Mouse (Mus musculus) neural tube, embryonic 11.5 days (tissue): Measurements from ENCODE around the gene Lpp. TPM values are rescaled to one million over a fixed set of nuclear protein-coding genes. Genes with fewer than 3 reads are reported as not detected.

ENCODE experiments used
- ATAC-seq: fragments of 200-750 bp; cut with Nextera tagmentation; 2 replicates; pipeline ENCODE4 v1.8.0; 2017; ENCODE audit warnings: moderate number of reproducible peaks, mild to moderate bottlenecking, moderate TSS enrichment, moderate library complexity; ENCODE audit not compliant: insufficient read depth, low FRiP score, low TSS enrichment
- DNase-seq: peaks from one replicate; pipeline ENCODE4 v3.0.0-alpha.2; 2015; ENCODE audit warnings: low spot score
- H3K27ac ChIP-seq: fragments of 300-500 bp; sonication (generic); 2 replicates; pipeline ENCODE4 v1.5.1; 2014; ENCODE audit warnings: low read depth, mild to moderate bottlenecking, low read length
- H3K27me3 ChIP-seq: fragments of 300-500 bp; sonication (generic); 2 replicates; pipeline ENCODE4 v1.6.1; 2014; ENCODE audit warnings: mild to moderate bottlenecking, low read length, mixed read lengths; ENCODE audit not compliant: control insufficient read depth, insufficient read depth
- H3K36me3 ChIP-seq: fragments of 300-500 bp; sonication (generic); 2 replicates; pipeline ENCODE4 v1.6.1; 2014; ENCODE audit warnings: mild to moderate bottlenecking, low read length, moderate library complexity, mixed read lengths; ENCODE audit not compliant: control insufficient read depth, insufficient read depth
- H3K4me1 ChIP-seq: fragments of 300-500 bp; sonication (generic); 2 replicates; pipeline ENCODE4 v1.6.1; 2014; ENCODE audit warnings: low read length, mixed read lengths; ENCODE audit not compliant: control insufficient read depth, insufficient read depth
- H3K4me2 ChIP-seq: fragments of 300-500 bp; sonication (generic); 2 replicates; pipeline ENCODE4 v1.6.1; 2014; ENCODE audit warnings: low read depth, mild to moderate bottlenecking, moderate library complexity
- H3K4me3 ChIP-seq: fragments of 300-500 bp; sonication (generic); 2 replicates; pipeline ENCODE4 v1.5.1; 2014; ENCODE audit warnings: low read depth, low read length
- H3K9ac ChIP-seq: fragments of 300-500 bp; sonication (generic); 2 replicates; pipeline ENCODE4 v1.6.1; 2014; ENCODE audit warnings: mild to moderate bottlenecking, low read length
- H3K9me3 ChIP-seq: fragments of 300-500 bp; sonication (generic); 2 replicates; pipeline ENCODE4 v1.6.1; 2016; ENCODE audit warnings: low read length; ENCODE audit not compliant: control insufficient read depth
- WGBS: fragments of 180-500 bp; shearing (Covaris S2); extraction: QIAGEN DNeasy Blood & Tissue Kit; methylation state at CpG from one replicate; pipeline ENCODE4 v1.1.7; 2014; 5-methylcytosine and 5-hydroxymethylcytosine counted together
- polyA plus RNA-seq: library from polyadenylated mRNA; unstranded; fragments of >200 nt; fragmentation: Nextera tagmentation; extraction: Ambion mirVana; gene quantifications from 2 replicates; pipeline ENCODE4 v1.2.1, GENCODE M21; 2014

Lpp gene
- polyA plus RNA-seq, 1 experiment from 2014 or later: 21.7 TPM

DNA sequence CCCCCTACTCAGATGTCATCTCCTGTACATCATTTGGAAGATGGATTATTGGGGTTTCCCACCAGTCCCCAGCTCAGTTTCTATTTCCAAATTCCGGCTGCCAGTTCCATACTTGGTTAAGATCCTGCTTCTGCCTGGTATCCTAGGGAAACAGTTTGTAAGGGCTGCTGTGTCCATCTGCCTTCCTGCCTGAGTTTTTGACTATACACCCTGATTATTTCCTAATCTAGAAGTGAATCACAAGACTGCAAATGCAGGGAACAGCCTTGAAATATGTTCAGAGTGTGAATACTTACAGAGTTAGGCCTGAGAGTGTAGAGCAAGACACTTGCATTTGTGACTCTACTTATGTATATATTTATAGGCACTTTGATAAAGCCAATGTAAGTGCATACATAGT lies 429.6 kb downstream of the Lpp start:
- Histone ChIP-seq H3K27ac (no peak overlapping the region), H3K4me1 (no peaks in the 10 kb centered on the region), H3K9me3 (no peaks in the 10 kb centered on the region), H3K4me2 (no peak overlapping the region), H3K36me3 (no peaks in the 10 kb centered on the region), H3K4me3 (no peak overlapping the region), H3K27me3 (no peaks in the 10 kb centered on the region), H3K9ac (no peak overlapping the region)
- WGBS: 77% methylated on average over 1 of the region's 1 CpGs
- ATAC-seq (no peak), DNase-seq (no peak)

DNA sequence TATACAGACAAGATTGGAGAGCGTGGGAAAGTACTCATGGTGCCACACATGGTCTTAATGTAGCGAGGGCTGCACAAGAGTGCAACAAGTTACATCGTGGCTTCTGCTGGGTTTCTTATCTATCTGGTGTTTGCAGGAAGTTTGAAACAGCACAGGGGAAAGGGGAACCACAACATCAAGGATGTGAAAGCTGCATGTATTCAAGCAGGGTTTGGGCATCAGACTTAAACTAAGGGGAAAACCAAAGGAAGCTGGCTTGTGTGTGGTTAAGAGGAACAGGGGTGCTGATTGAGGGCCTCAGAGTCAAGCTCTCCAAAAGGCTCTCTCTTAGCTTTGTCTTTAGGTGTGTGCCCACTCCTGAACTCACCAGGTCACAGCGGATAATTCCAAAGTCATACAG lies 433.1 kb downstream of the Lpp start:
- H3K27ac ChIP-seq: no peak overlapping the region
- H3K4me3 ChIP-seq: no peak overlapping the region
- H3K4me2 ChIP-seq: no peak overlapping the region
- H3K36me3 ChIP-seq: no peaks in the 10 kb centered on the region
- WGBS: 92% methylated on average over 4 of the region's 4 CpGs
- H3K9ac ChIP-seq: no peak overlapping the region
- H3K9me3 ChIP-seq: no peaks in the 10 kb centered on the region
- DNase-seq: no peak
- no peaks in the 10 kb centered on the region for H3K4me1 ChIP-seq
- ATAC-seq: no peak
- no peaks in the 10 kb centered on the region for H3K27me3 ChIP-seq

DNA sequence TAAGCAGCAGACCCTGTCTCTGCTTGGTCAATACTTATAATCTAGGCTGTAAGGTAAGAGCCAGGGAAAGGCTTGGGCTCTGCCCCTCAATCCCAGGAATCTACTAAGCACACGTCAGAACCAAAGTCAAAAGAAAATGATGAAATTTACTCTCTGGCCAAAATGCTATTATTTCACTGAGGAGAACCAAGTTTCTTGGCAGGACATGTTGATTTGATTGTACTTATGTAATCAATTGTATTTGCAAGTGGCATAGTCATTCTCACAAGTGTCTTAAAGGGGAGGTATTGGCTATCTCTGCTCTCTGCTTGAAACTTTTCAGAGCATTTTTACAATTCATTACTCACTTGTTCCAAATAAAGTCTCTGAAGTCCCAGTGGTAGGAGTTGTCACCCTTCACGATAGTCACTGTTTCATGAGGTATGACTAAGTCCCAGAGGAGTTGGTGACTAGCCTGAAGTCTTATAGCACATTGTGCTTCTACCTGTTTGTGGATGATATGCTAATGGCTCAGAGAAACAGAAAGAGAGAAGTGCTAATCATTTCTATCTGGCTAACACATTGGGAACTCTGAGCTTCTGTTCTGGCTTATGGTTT lies 435.0 kb downstream of the Lpp start:
- whole genome bisulfite sequencing: 86% methylated on average over 2 of the region's 2 CpGs

DNA sequence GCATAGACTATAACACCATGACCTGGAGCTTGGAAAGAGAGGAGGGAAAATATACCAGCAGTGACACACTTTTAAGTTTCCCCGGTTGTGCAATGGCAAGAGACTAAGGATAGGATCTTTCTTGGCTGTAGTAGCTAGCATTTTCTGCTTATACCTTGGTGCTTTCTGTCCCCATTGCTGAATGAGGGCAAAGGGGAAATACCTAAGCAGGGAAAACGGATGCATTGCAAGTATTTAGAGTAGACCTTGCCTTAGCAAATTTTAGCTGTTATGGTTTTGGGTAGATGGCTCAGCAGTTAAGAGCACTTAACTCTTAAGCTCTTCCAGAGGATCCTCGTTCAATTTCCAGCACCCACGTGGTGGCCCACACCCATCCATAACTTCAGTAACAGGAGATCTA lies 436.6 kb downstream of the Lpp start:
- Histone ChIP-seq H3K27ac (no peak overlapping the region), H3K27me3 (no peaks in the 10 kb centered on the region), H3K4me1 (no peaks in the 10 kb centered on the region), H3K4me3 (no peak overlapping the region), H3K4me2 (no peak overlapping the region), H3K9me3 (no peaks in the 10 kb centered on the region), H3K9ac (no peak overlapping the region), H3K36me3 (no peaks in the 10 kb centered on the region)
- WGBS: 80% methylated on average over 4 of the region's 4 CpGs
- ATAC-seq: no peak
- no peak for DNase-seq

More for the DNA sequence above, 435.0 kb downstream of the Lpp start:
- H3K27ac ChIP-seq: no peak overlapping the region
- no peak for DNase-seq
- no peak for ATAC-seq
- H3K4me2 ChIP-seq: no peak overlapping the region
- no peaks in the 10 kb centered on the region for H3K27me3 ChIP-seq
- no peak overlapping the region for H3K4me3 ChIP-seq
- no peaks in the 10 kb centered on the region for H3K9me3 ChIP-seq
- H3K9ac ChIP-seq: no peak overlapping the region
- no peaks in the 10 kb centered on the region for H3K4me1 ChIP-seq
- no peaks in the 10 kb centered on the region for H3K36me3 ChIP-seq

DNA sequence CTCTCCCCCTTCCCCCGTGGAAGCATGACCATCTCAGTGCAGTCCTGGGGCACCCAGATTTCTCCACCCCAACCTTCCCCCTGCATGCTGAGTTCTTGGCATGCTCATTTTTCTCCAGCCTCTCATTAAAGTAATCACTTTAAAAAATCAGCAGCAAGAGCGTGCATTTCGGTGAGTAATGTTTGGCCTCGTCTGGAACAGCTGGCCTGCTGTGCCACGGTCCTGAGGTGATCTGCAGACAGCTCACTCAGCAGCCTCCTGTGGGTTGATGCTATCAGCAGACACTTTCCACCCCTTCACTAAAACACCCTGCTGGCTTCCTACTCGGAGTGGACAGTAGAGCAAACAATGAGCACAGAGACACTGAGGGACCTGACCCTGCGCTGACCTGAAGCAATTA lies 437.6 kb downstream of the Lpp start:
- Histone ChIP-seq H3K27me3 (no peaks in the 10 kb centered on the region), H3K4me2 (no peak overlapping the region), H3K27ac (no peak overlapping the region), H3K4me3 (no peak overlapping the region), H3K4me1 (no peaks in the 10 kb centered on the region), H3K36me3 (no peaks in the 10 kb centered on the region), H3K9me3 (no peaks in the 10 kb centered on the region), H3K9ac (no peak overlapping the region)
- DNase-seq (no peak), ATAC-seq (no peak)
- 49% methylated on average over 7 of the region's 7 CpGs for WGBS

DNA sequence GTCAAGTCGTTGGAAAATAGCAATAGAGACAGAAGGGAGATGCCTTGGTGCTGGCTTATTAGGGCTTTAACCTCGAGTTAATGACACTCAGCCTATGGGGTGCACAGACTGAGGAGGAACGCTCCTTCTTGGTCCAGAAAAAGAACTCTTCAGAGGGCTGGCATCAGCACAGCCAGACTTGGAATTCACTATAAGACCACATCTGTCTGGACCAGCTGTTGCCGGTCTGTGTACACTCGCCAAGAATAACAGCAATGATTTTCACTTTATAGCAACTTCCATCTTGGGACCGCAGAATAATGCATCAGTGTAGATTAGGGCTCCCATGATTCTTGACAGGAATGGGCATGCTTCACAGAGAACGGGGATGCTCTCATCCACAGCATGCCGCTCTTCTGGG lies 439.9 kb downstream of the Lpp start:
- Histone ChIP-seq H3K9ac (no peak overlapping the region), H3K4me1 (no peaks in the 10 kb centered on the region), H3K4me2 (no peak overlapping the region), H3K9me3 (no peaks in the 10 kb centered on the region), H3K4me3 (no peak overlapping the region), H3K27me3 (no peaks in the 10 kb centered on the region), H3K27ac (no peak overlapping the region), H3K36me3 (no peaks in the 10 kb centered on the region)
- ATAC-seq: no peak
- DNase-seq: no peak
- WGBS: 82% methylated on average over 8 of the region's 8 CpGs

DNA sequence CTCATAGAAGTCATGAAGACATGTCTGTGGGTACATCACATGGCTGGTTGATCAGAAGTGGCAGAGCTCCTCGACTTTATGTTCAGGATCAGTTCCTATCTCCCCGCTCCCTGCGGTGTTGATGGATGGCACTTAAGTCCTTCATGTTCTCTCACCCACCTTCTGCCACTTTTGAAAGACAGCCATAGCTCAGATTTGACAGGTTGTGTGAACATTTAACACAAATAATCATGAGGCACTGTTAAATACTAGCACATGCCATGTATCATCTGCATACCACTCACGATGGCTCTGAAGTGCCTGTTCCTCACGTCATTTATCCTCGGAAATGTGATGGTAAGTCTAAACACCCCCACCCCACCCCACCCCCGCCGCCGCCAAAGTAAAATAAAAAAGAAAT lies 441.2 kb downstream of the Lpp start:
- no peak overlapping the region for H3K9ac ChIP-seq
- WGBS: 87% methylated on average over 9 of the region's 9 CpGs
- ATAC-seq: no peak

DNA sequence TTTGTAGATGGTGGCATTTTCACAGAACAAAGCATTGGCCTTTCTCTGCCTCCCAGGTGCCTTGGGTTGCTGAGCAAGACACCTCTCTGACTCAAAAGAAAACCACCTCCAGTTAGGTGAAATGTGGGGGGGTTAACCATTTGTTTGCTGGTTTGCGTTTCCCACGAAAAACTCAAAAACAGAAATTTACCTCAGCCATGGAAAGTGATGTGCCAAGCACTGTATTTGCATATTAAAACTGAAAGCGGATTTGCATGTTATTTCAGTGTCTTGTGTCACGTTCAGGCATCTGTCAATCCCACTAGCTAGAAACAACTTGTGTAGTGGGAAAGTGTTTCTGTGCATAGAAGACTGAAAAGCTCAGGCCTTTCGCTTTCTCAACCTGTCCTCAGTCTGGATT lies 443.2 kb downstream of the Lpp start:
- H3K4me2 ChIP-seq: no peak overlapping the region
- no peak overlapping the region for H3K27ac ChIP-seq
- no peaks in the 10 kb centered on the region for H3K36me3 ChIP-seq
- H3K9me3 ChIP-seq: no peaks in the 10 kb centered on the region
- H3K9ac ChIP-seq: no peak overlapping the region
- ATAC-seq (no peak), DNase-seq (no peak)
- H3K4me1 ChIP-seq: no peaks in the 10 kb centered on the region
- H3K27me3 ChIP-seq: no peaks in the 10 kb centered on the region
- 86% methylated on average over 5 of the region's 5 CpGs for WGBS
- H3K4me3 ChIP-seq: no peak overlapping the region

More for the DNA sequence above, 441.2 kb downstream of the Lpp start:
- no peaks in the 10 kb centered on the region for H3K9me3 ChIP-seq
- H3K36me3 ChIP-seq: no peaks in the 10 kb centered on the region
- H3K4me1 ChIP-seq: no peaks in the 10 kb centered on the region
- H3K4me2 ChIP-seq: no peak overlapping the region
- H3K4me3 ChIP-seq: no peak overlapping the region
- H3K27ac ChIP-seq: no peak overlapping the region
- DNase-seq: no peak
- H3K27me3 ChIP-seq: no peaks in the 10 kb centered on the region

DNA sequence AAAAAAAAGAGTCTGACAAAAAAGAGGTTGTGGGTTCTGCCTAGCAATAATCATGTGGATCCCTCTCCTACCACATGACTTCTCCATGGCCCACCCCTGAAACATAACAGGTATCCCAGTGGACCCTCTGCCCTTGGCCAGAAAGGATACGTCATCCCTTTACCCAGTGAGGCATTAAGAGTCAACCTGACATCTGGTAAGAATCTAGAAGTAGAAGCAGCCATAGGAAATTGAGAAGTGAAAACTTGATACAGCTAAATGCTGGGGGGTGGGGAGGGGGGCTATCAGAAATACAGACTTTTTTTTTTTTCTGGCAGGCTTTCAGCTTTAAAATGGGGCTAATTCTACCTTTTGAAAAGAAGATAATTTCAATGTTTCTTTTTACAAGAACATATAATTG lies 445.7 kb downstream of the Lpp start:
- ATAC-seq (no peak), DNase-seq (no peak)
- H3K9ac ChIP-seq: no peak overlapping the region
- H3K9me3 ChIP-seq: no peaks in the 10 kb centered on the region
- H3K4me1 ChIP-seq: no peaks in the 10 kb centered on the region
- H3K4me2 ChIP-seq: no peak overlapping the region
- H3K4me3 ChIP-seq: no peak overlapping the region
- no peaks in the 10 kb centered on the region for H3K27me3 ChIP-seq
- WGBS: 90% methylated on average over 1 of the region's 1 CpGs
- H3K27ac ChIP-seq: no peak overlapping the region
- no peaks in the 10 kb centered on the region for H3K36me3 ChIP-seq
